Mouse (Mus musculus): Measurements from ENCODE around the gene Ptges3.
"Not testable (repeated sequence)": the region's sequence is repeated elsewhere in the genome, so short reads cannot be mapped to it uniquely, and the experiment has no call there.

Gene Ptges3

DNA sequence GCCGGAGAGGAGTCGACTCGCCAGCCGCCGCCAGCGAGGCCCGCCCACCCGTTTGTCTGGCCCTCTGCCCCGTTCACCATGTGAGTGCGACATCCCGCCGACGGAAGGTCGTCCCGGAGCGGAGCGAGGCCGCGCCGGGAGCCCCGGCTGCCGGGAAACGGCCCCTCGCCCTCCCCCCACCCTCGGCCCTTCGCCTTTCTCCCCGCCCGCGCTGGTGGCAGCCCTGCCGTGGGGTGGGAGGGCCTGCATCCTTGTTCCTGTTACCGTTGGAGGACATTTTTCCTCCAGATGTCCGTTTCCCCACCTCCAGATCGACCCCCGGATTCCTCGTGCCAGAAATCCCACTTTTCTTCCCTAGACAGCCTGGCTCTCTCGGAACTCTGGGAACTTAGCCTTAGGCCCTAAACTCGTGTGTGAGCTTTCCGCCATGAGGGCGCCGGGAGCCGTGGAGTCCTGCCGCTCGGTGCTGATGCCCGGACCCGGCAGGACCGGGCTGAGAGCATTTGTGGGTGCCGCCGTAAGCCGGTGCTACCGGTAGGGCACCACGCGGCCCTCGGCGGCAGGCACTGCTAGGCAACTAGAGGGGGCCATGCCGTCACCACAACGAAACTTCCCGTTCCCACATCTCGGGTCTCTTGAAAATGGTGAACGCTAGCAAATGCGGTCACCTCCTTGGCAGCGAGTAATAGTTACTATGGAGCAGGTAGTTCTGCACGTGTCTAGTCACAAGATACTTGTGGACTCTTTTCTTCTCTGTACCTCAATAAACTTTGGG lies 640 bp downstream of the Ptges3 start:
- DNase-seq (ENCODE audit: low spot score in 2 of 2) = peak in 1 of 2 experiments; percentile 48

DNA sequence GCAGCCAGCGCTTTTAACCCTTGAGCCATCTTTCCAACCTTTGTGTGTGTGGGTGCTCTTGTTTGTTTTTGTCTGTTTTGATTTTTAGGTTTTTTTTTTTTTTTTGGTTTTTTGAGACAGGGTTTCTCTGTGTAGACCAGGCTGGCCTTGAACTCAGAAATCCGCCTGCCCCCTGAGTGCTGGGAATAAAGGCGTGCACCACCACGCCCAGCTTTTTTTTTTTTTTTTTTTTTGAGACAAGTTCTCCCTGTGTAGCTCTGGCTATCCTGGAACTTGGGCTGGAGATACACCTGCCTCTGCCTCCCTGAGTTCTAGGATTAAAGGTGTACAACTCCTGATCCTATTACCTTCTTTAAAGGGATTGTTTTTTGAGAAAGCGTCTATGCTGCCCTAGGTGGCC lies 2.4 kb downstream of the Ptges3 start:
- DNase-seq (ENCODE audit: low spot score in 2 of 2) = no peak

DNA sequence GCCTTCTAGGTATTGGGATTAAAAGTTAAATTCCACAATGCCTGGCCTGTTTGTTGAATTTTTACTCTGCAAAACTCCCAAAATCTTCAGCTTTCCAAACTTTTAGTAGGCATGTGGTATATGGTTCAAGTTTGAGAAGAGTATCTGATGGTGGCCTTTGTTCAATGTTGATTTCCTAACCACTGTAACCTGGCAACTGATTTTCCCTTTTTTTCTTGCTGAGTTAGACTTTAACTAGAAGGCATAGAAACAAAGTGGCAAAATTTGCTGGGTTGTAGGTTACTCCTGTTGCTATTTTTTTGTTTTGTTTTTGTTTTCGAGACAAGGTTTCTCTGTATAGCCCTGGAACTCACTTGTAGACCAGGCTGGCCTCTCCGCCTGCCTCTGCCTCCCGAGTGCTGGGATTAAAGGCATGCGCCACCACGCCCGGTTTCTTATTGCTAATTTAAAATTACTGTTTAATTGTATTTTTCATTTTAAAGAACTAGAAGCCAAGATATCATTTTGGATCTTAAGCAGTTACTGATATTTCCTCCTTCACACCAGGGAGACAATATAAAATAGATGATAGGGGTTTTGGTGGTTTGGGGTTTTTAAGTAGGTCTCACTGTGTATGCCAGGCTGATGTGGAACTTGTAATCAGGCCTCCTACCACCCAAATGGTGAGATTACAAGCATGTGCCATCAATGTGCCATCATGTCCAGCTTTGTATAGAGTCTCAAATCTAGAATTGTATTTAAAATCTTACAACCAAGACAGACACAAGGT lies 3.7 kb downstream of the Ptges3 start:
- DNase-seq (ENCODE audit: low spot score in 2 of 2) = no peak

DNA sequence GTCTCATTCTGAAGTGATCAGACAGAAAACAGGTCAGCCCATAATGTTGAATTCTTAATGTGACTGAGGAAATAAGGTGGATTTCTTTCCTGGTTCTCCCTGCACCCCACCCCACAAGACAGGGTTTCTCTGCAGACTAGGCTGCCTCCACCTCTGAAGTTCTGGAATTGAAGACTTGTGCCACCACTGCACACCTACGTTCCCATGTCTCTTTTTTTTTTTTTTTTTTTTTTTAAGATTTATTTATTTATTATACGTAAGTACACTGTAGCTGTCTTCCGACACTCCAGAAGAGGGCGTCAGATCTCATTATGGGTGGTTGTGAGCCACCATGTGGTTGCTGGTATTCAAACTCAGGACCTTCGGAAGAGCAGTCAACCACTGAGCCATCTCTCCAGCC lies 7.3 kb downstream of the Ptges3 start:
- DNase-seq (ENCODE audit: low spot score in 2 of 2) = no peak

DNA sequence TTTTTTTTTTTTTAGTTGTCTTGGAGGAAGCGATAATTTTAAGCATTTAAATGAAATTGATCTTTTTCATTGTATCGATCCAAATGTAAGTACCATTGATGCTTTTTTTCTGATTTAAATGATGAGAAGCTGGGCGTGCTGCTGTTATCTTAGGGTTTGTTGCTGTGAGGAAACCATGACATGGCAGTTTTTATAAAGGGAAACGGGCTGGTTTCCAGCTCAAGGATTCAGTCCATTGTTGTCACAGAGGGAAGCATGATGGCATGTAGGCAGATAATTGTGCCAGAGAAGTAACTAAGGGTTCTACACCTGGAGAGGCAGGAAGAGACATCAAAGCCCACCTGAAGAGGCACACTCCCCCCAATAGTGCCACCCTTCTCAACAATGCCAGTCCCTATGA lies 10.4 kb downstream of the Ptges3 start:
- DNase-seq (ENCODE audit: low spot score in 2 of 2) = no peak

DNA sequence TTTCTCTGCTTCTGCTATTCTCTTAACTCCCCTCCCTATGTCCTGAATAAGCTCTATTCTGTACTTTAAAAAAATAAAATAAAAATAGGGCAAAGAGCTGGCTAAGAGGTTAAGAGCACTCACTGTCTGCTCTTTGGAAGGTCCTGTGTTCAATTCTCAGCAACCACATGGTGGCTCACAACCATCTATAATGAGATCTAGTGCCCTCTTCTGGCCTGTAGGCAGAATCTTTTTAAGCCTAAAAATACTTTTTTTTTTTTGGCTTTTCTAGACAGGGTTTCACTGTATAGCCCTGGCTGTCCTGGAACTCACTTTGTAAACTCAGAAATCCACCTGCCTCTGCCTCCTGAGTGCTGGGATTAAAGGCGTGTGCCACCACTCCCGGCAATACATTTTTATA lies 11.7 kb downstream of the Ptges3 start:
- DNase-seq (ENCODE audit: low spot score in 2 of 2) = not testable (repeated sequence)

DNA sequence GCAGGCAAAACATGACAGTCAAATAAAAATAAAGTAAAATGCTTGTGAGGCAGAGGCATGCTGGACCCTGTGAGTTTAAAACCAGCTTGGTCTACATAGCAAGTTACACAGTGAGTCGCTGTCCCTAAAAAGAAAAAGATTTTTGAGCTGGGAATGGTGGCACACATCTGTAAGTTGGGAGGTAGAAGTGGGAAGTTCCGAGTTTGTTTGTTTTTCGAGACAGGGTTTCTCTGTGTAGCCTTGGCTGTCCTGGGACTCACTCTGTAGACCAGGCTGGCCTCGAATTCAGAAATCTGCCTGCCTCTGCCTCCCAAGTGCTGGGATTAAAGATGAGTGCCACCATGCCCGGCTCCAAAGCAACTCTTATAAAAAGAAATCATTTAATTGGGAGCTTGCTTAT lies 19.5 kb downstream of the Ptges3 start:
- not testable (repeated sequence) for DNase-seq (ENCODE audit: low spot score in 2 of 2)

DNA sequence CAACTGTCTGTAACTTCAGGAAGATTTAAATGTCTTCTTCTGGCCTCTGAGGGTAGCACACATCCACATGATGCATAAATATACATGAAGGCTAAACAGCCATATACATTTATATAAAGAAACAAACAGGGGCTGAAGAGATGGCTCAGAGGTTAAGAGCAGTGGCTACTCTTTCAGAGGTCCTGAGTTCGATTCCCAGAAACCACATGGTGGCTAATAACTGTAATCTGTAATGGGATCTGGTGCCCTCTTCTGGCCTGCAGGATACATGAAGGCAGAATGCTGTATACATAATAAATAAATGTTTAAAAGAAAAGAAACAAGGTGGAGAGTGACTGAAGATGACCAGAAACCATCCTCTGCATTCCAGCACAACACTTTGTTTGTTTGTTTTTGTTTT lies 21.7 kb downstream of the Ptges3 start:
- no peak for DNase-seq (ENCODE audit: low spot score in 2 of 2)

DNA sequence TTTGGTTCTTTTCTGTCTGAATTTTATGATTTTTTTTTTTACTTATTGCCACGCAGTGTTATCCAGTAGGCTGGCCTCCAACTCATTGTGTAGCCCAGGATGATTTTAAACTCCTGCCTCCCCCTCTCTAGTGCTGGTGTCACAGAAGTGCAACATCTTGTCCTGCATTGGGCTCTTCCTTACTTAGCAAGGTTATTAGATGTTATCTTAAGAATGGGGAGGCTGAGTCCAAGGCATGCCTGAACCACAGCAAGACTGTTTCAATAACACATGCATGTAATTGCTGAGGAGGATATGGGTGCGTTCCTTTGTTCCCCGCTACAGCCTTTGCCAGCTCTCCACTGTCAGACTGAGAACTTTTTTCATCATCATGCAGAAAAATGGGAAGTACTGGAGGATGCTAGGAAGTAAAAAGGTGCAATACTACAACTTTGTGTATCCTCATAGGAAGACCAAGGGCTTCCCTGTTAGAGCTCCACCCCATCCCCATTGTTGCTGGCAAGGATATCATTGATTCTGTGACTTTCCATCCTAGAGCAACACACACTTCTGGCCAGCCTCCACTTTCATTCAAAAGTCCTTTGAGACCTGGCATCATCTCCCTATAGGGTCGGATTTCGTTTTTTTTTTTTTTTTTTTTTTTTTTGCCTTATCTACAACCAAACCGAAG lies 23.2 kb downstream of the Ptges3 start:
- no peak for DNase-seq (ENCODE audit: low spot score in 2 of 2)

DNA sequence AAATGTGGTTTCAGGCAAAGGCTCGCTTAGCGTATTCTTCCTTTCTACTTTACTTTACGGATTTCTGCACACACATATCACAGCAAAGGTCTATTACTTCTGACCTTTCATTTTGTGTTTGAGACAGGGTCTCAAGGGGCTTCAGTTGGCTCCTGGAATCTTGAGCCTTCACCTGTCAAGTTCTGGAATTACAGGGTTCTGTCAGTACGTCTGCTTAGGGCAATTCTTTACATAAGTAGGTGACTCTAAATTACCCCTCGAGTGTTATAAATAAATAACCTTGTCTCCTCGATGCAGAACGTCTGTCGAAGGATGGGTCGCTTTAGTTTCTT lies 23.7 kb downstream of the Ptges3 start:
- DNase-seq (ENCODE audit: low spot score in 2 of 2) = no peak

DNA sequence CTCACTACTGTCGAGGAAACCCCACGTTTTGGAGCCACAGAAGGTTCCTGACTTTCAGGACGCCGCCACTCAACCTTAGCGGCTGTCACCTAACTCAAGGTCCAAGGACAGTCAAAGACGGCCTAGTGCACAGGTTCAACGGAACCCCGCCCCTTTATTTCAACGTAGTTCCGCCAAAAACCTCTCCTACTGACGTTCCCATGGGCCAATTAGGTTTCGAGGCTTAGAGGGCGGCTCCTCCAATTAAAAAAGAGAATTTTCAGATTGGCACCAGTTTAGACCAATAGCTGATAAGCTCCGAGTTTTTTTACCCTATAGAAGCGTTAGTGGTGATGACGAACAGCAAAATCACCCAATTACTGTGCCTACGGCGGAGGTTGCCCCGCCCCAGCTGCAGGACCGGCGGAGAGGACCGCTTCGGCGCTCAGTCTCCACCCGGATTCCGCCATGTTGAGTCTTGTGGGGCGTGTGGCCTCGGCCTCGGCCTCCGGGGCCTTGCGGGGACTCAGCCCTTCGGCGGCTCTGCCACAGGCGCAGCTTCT lies 24.2 kb downstream of the Ptges3 start, which contains the start of gene Atp5b:
TSS of gene Atp5b (plus strand) at position 394 of the 542 bp plus-strand sequence.
- peak; percentile 95 to 100 for DNase-seq (ENCODE audit: low spot score in 2 of 2)

DNA sequence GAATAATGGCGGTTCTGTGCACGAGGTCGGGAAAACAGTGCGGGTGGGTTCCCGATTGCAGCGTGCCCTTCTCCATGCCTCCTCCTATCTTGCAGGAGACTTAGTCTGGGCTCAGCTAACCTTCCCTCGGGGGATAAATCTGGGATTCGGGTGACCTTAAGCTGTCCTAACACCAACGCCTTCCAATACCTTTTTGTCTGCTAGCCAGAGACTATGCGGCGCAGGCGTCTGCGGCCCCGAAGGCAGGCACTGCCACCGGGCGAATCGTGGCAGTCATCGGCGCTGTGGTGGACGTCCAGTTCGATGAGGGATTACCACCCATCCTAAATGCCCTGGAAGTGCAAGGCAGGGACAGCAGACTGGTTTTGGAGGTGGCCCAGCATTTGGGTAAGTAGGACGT lies 24.9 kb downstream of the Ptges3 start:
- peak in 1 of 2 experiments; percentile 28 for DNase-seq (ENCODE audit: low spot score in 2 of 2)

DNA sequence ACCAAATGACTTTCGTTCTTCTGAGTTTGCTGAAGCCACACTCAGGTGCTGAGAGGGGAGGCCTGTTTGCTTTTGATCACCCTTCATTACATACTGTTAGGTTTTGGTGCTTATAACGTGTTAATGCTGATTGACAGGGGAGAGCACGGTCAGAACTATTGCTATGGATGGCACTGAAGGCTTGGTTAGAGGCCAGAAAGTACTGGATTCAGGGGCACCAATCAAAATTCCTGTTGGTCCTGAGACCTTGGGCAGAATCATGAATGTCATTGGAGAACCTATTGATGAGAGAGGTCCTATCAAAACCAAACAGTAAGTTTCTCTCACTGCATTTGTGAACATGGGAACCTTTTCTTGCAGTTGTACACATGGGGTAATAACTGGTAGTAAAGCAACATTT lies 25.4 kb downstream of the Ptges3 start:
- DNase-seq (ENCODE audit: low spot score in 2 of 2) = no peak

DNA sequence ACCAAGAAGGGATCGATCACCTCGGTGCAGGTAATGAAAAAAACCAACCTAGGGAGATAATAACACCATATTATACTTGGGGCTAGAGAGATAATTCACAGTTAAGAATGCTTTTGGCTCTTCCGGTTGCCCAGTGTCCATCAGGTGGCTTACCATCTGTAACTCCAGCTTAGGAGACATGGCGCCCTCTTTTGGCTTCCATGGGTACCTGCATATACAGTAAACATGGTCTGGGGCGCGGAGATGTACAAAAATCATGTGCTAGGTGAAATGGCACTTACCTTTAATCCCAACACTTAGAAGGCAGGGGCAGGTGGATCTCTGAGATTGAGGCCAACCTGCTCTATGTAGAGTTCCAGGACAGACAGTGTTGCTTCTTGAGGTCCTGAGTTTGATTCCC lies 27.6 kb downstream of the Ptges3 start:
- peak in 1 of 2 experiments; percentile 32 for DNase-seq (ENCODE audit: low spot score in 2 of 2)

DNA sequence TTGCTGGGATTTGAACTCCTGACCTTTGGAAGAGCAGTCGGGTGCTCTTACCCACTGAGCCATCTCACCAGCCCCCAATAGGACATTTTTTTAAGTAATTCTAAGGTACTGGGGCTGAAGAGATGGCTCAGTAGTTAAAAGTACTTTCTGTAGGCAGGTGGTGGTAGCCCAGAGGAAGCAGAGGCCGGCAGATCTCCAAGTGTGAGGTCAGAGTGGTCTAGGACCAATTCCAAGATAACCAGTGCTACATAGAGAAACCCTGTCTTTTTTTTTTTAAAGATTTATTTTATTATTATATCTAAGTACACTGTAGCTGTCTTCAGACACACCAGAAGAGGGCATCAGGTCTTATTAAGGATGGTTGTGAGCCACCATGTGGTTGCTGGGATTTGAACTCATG lies 28.5 kb downstream of the Ptges3 start:
- DNase-seq (ENCODE audit: low spot score in 2 of 2) = not testable (repeated sequence)

DNA sequence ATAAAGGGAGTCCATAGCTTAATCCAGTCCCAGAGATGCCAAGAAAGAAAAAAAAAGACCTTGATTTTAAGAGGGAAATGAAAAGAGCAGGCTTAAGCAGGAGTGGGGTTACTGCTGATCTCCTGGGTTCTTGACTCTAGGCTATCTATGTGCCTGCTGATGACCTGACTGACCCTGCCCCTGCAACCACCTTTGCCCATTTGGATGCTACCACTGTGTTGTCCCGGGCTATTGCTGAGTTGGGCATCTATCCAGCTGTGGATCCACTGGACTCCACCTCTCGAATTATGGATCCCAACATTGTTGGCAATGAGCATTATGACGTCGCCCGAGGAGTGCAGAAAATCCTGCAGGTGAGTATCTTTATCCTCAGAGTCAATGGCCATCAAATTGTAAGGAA lies 29.4 kb downstream of the Ptges3 start:
- DNase-seq (ENCODE audit: low spot score in 2 of 2) = no peak

DNA sequence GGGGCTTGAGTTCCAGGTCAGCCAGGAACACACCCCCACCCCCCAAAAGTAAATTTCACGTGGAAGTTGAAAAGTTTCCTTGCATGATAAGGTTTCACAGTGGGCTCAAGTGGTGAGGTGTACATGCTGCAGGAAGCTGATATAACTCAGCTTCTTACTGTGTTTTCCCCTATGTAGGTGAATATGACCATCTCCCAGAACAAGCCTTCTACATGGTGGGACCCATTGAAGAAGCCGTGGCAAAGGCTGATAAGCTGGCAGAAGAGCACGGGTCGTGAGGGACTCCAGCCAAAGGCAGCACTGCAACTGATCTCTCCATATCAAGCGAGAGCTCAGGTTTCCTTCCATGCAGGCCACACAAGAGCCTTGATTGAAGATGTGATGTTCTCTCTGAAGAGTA lies 31.1 kb downstream of the Ptges3 start:
- DNase-seq (ENCODE audit: low spot score in 2 of 2) = no peak

DNA sequence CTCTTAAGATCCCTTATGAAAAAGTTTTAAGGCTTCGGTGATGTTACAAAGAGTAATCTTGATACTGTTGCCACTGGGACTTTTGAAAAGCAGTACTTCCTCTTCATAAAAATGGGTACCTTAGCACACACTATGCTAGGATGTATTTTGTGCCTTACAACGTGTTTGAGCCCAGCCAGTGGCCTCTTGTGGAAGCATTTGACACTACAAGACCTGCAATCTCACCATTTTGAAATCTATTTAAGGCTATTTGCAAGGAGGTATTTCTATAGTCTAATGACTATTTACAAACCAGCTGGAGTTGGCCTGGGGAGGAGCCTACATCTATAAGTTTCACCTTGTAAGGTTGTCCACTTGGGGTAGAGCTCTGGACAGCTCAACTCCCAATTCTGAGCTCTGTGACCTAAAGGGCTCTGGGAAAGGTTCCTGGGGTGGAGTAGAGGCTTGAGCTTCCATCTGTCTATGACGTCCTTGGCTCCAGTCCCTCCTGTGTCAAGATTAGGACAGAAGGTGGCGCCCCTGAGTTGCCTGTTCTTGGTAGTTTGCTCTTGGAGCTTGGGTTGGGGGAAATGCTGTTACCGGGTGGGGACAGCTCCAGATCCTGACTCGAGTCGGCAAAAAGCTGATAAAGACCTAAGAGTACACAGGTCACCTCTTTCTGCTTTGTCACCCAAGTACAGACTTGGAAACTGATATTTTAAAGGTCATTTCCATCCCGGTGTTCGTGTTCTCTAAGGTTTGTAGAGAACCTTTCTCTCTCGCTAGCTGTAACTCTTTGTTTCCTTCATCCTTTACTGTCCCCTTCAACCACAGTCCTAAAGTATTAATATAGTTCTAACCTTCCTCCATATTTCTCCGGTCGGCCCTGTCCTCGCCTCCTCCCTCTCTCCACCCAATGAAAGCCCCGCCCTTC lies 32.2 kb downstream of the Ptges3 start:
- DNase-seq (ENCODE audit: low spot score in 2 of 2) = peak; percentile 76 to 90

DNA sequence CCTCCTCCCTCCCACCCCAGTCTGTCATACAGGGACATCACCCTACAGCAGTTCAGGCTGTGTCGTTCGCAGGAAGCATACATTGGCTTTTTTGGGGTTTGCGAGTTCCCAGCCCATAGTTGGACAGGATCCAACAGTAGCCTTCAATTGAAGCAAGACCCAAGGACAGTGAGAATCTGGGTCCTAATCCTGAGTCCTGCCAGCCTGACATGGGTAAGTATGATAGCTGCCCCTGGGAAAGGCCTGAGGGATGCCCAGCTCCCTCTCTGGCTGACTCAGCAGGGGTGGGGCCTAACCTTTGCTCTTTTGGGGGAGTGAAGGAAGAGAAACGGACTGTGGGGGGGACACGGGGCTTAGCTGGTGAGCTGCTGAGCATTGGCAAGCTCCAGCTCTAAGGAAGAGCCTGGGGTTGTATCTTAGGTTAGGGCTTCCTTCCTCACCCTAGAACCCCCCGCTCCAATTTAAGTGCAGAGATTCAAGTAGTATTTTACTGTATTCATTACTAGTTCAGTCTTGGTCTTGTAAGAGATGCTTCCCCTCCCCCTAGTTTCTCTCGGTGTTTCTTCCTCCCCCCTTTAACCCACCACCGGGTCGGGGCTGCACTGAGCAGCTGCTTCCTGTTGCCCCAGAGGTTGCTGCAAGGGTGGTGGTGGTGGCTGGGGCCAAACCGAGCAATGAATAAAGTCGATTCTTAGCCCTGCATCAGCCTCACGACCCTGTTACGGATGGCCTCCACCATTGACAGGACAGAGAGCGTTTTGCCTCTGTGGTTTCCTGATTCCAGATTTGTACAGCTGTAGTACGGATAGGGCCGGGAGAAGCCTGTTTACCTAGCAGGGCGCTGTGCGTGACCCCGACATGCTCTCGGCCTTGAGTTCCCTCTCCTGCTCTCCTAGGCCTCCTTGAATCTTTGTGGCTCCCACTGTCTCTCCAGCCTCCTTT lies 33.1 kb downstream of the Ptges3 start, which contains the start of gene Baz2a:
TSS of gene Baz2a (plus strand) at position 14 of the 942 bp plus-strand sequence.
- DNase-seq (ENCODE audit: low spot score in 2 of 2) = peak in 1 of 2 experiments; percentile 19

All from cerebellum, postnatal 4 days (tissue).